Mouse (Mus musculus): ENCODE measurements around the gene Nrxn3.

DNA sequence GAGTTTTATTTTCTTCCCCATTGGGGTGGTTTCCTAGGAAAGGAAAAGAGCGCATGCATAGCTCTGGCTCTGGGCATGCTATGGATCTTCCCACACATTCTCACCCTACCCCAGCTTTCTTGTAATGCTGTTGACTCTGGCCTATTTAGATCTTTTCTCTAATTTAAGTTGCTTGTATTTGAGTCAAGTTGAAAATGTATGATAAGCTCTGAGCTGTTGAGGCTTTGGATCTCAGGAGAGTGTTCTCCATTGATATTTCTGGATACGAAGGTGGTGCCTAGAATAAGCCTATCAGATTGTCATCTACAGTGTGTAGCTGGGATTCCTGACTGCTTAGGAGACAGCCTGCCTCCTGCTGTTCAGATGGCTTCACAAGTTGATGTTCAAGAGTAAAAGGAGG, 930.5 kb downstream of the Nrxn3 start:
- no peak for TF ChIP-seq POLR2A (IDR thresholded peaks at IDR 0.05; ENCODE audit: borderline replicate concordance, low read depth, low read length)
- TF ChIP-seq CTCF (IDR thresholded peaks at IDR 0.05; ENCODE audit: low read depth, low read length): no peak
